Mouse (Mus musculus): ENCODE results near the gene Gm14403. TPM values are rescaled to one million over a fixed set of nuclear protein-coding genes. Genes with fewer than 3 reads are reported as not detected.
"Not testable (repeated sequence)": the region's sequence is repeated elsewhere in the genome, so short reads cannot be mapped to it uniquely, and the experiment has no call there.

The Gm14403 gene
- total RNA-seq (2014; rRNA removed) = 3.1 TPM in 1 of 2 replicates, not detected in the other
- polyA plus RNA-seq (2015; fragmentation: Nextera tagmentation; extraction: Ambion mirVana) = 2.8 and 3.7 TPM in 2 replicates

- not testable (repeated sequence) for H3K9me3 ChIP-seq (ENCODE audit: low read length); H3K27ac ChIP-seq; ATAC-seq; H3K27me3 ChIP-seq (ENCODE audit: insufficient read depth, low read length); H3K9ac ChIP-seq (replicated peaks; ENCODE audit: low read length); H3K36me3 ChIP-seq (ENCODE audit: insufficient read depth, low read length); H3K4me1 ChIP-seq (ENCODE audit: insufficient read depth, low read length)
- peak; percentile 15 for DNase-seq (ENCODE audit: low spot score)
- WGBS = 35% methylated on average over 7 of the region's 7 CpGs
- peak within 1 kb of the TSS; percentile 29 for H3K4me3 ChIP-seq (ENCODE audit: low read length)
- H3K4me2 ChIP-seq (ENCODE audit: low read depth, low read length) = peak within 1 kb of the TSS; percentile 30; the same call in 1 of the 2 replicates
Measured at GRCm38 (mm10) chr2:177498067-177498466, at the start of gene Gm14403. Gm14403 (plus strand) TSS chr2:177498215.

GRCm38 (mm10) chr2:177464676-177465075, 33.3 kb upstream of the Gm14403 start, which contains the start of gene Zfp970:
Zfp970 (plus strand) TSS chr2:177464733.
- H3K36me3 ChIP-seq (ENCODE audit: insufficient read depth, low read length); H3K4me1 ChIP-seq (ENCODE audit: insufficient read depth, low read length); H3K27me3 ChIP-seq (ENCODE audit: insufficient read depth, low read length); H3K9ac ChIP-seq (replicated peaks; ENCODE audit: low read length); H3K27ac ChIP-seq; ATAC-seq; H3K9me3 ChIP-seq (ENCODE audit: low read length): not testable (repeated sequence)
- 19% methylated on average over 6 of the region's 9 CpGs for WGBS
- Histone ChIP-seq H3K4me3 (ENCODE audit: low read length) (peak within 1 kb of the TSS; percentile 34), H3K4me2 (ENCODE audit: low read depth, low read length) (peak within 1 kb of the TSS; percentile 40; the same call in 1 of the 2 replicates)
- DNase-seq (ENCODE audit: low spot score) = peak; percentile 1

DNA sequence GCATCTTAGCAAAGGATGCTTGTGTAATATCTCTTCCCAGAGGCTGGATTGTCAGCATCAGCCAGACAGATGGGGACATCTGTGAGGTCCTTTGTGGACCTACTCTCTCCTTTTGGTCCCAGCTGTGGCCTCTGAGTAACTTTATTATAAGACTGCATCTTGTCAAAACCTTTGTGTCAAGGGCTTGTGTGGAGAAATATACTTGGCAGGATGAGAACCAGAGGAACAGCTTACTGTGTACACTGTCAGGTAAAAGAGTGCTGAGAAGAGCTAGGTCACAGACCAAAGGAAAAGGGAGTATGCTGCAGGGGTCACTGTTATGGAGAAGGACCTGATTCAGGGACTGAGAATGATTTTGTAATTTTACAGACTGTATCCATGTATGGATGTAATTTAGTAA, 29.8 kb upstream of the Gm14403 start:
- DNase-seq (ENCODE audit: low spot score); H3K27ac ChIP-seq; H3K9me3 ChIP-seq (ENCODE audit: low read length); ATAC-seq; H3K4me3 ChIP-seq (ENCODE audit: low read length); H3K36me3 ChIP-seq (ENCODE audit: insufficient read depth, low read length); H3K27me3 ChIP-seq (ENCODE audit: insufficient read depth, low read length); H3K9ac ChIP-seq (replicated peaks; ENCODE audit: low read length); H3K4me1 ChIP-seq (ENCODE audit: insufficient read depth, low read length); H3K4me2 ChIP-seq (ENCODE audit: low read depth, low read length): not testable (repeated sequence)

DNA sequence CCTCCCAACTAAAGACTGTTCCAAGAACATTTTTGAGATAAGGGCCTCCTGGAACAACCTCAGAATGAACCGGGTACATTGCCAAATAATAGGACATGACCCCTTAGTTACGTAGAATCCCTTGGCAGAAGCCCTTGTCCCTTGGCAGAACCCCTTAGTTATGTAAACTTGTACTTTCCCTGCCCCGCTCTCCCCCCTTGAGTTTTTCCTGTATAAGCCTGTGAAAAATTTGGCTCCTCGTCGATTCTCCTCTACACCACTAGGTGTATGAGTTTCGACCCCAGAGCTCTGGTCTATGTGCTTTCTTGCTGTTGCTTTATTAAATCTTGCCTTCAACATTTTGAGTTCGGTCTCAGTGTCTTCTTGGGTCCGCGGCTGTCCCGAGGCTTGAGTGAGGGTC, 25.8 kb upstream of the Gm14403 start:
- H3K4me3 ChIP-seq (ENCODE audit: low read length); H3K9ac ChIP-seq (replicated peaks; ENCODE audit: low read length); H3K27ac ChIP-seq; DNase-seq (ENCODE audit: low spot score); H3K9me3 ChIP-seq (ENCODE audit: low read length); H3K36me3 ChIP-seq (ENCODE audit: insufficient read depth, low read length); H3K4me2 ChIP-seq (ENCODE audit: low read depth, low read length); H3K4me1 ChIP-seq (ENCODE audit: insufficient read depth, low read length); H3K27me3 ChIP-seq (ENCODE audit: insufficient read depth, low read length); ATAC-seq: not testable (repeated sequence)
- WGBS = 93% methylated on average over 5 of the region's 10 CpGs

DNA sequence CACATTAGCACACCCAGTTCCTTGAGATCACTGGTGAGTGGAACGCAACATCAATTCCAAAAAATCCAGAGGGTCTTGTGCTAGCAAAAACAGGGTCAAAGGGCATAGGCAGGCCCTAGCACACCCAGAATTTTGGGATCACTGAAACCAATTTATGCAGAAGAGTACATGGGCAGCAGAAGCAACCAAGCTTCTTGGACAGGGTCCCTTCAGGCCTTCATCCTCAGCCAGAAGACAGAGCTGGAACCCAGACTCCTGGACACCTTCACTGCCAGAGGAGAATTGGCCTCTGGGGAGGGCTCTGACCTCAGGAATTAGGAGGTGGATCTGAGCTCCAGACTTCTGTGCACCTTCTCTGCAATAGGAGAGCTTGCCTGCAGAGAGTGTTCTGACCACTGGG, 16.0 kb upstream of the Gm14403 start:
- not testable (repeated sequence) for H3K9ac ChIP-seq (replicated peaks; ENCODE audit: low read length); H3K4me1 ChIP-seq (ENCODE audit: insufficient read depth, low read length); H3K4me3 ChIP-seq (ENCODE audit: low read length); DNase-seq (ENCODE audit: low spot score); H3K27me3 ChIP-seq (ENCODE audit: insufficient read depth, low read length); H3K9me3 ChIP-seq (ENCODE audit: low read length); H3K27ac ChIP-seq; H3K36me3 ChIP-seq (ENCODE audit: insufficient read depth, low read length); ATAC-seq; H3K4me2 ChIP-seq (ENCODE audit: low read depth, low read length)
- WGBS = 100% methylated on average over 1 of the region's 1 CpGs

GRCm38 (mm10) chr2:177483238-177483948, 14.6 kb upstream of the Gm14403 start:
- not testable (repeated sequence) for H3K4me2 ChIP-seq (ENCODE audit: low read depth, low read length); DNase-seq (ENCODE audit: low spot score); H3K4me3 ChIP-seq (ENCODE audit: low read length); ATAC-seq; H3K27me3 ChIP-seq (ENCODE audit: insufficient read depth, low read length); H3K27ac ChIP-seq; H3K9me3 ChIP-seq (ENCODE audit: low read length); H3K4me1 ChIP-seq (ENCODE audit: insufficient read depth, low read length); H3K36me3 ChIP-seq (ENCODE audit: insufficient read depth, low read length); H3K9ac ChIP-seq (replicated peaks; ENCODE audit: low read length)
- 87% methylated on average over 11 of the region's 11 CpGs for WGBS

DNA sequence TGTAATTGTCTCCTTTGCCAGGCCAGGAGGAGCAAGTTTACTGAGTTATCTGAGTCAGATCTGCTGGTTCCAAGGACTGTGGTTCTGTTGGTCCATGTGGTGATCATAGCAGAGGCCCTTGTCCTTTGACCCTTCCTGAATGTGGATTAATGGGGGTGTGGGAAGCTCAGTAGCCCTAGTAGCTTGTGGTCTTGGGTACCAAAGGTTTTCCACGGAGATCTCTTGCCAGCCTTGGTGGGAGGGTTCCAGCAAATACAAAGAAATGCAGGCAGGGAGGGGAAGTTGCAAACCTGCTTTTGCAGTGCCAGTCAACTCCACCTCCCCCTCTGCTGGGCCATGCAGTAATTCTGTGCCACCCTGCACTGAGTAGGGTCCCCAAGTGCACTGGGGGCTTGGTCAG, 1.2 kb downstream of the Gm14403 start:
- H3K9ac ChIP-seq (replicated peaks; ENCODE audit: low read length); H3K27me3 ChIP-seq (ENCODE audit: insufficient read depth, low read length); H3K4me3 ChIP-seq (ENCODE audit: low read length); DNase-seq (ENCODE audit: low spot score); H3K4me2 ChIP-seq (ENCODE audit: low read depth, low read length); ATAC-seq; H3K27ac ChIP-seq; H3K36me3 ChIP-seq (ENCODE audit: insufficient read depth, low read length); H3K9me3 ChIP-seq (ENCODE audit: low read length); H3K4me1 ChIP-seq (ENCODE audit: insufficient read depth, low read length): not testable (repeated sequence)
- 39% methylated on average over 1 of the region's 1 CpGs for WGBS

GRCm38 (mm10) chr2:177505211-177505719, 7.2 kb downstream of the Gm14403 start:
- H3K9ac ChIP-seq (replicated peaks; ENCODE audit: low read length); H3K27me3 ChIP-seq (ENCODE audit: insufficient read depth, low read length); H3K9me3 ChIP-seq (ENCODE audit: low read length); H3K4me1 ChIP-seq (ENCODE audit: insufficient read depth, low read length); H3K27ac ChIP-seq; H3K4me2 ChIP-seq (ENCODE audit: low read depth, low read length); H3K4me3 ChIP-seq (ENCODE audit: low read length); DNase-seq (ENCODE audit: low spot score); ATAC-seq; H3K36me3 ChIP-seq (ENCODE audit: insufficient read depth, low read length): not testable (repeated sequence)
- 94% methylated on average over 1 of the region's 1 CpGs for WGBS

- H3K9me3 ChIP-seq (ENCODE audit: low read length); H3K27ac ChIP-seq; ATAC-seq; H3K9ac ChIP-seq (replicated peaks; ENCODE audit: low read length); H3K4me1 ChIP-seq (ENCODE audit: insufficient read depth, low read length); H3K4me3 ChIP-seq (ENCODE audit: low read length); H3K27me3 ChIP-seq (ENCODE audit: insufficient read depth, low read length); H3K36me3 ChIP-seq (ENCODE audit: insufficient read depth, low read length); DNase-seq (ENCODE audit: low spot score); H3K4me2 ChIP-seq (ENCODE audit: low read depth, low read length): not testable (repeated sequence)
- WGBS = 68% methylated on average over 4 of the region's 4 CpGs
Measured at GRCm38 (mm10) chr2:177511381-177511780, 13.4 kb downstream of the Gm14403 start.

DNA sequence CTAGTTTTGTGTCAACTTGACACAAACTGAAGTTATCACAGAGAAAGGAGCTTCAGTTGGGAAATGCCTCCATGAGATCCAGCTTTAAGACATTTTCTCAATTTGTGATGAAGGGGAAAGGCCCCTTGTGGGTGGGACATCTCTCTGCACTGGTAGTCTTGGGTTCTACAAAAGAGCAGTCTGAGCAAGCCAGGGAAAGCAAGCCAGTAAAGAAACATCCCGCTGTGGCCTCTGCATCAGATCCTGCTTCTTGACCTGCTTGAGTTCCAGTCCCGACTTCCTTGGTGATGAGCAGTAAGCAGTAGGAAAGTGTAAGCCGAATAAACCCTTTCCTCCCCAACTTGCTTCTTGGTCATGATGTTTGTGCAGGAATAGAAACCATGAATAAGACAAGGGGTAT, 14.0 kb downstream of the Gm14403 start:
- not testable (repeated sequence) for ATAC-seq; H3K9me3 ChIP-seq (ENCODE audit: low read length); H3K4me1 ChIP-seq (ENCODE audit: insufficient read depth, low read length); H3K4me3 ChIP-seq (ENCODE audit: low read length); H3K9ac ChIP-seq (replicated peaks; ENCODE audit: low read length); DNase-seq (ENCODE audit: low spot score); H3K27me3 ChIP-seq (ENCODE audit: insufficient read depth, low read length); H3K4me2 ChIP-seq (ENCODE audit: low read depth, low read length); H3K27ac ChIP-seq; H3K36me3 ChIP-seq (ENCODE audit: insufficient read depth, low read length)
- 94% methylated on average over 3 of the region's 3 CpGs for whole genome bisulfite sequencing

Data from hindbrain, postnatal 0 days (tissue).